Comparison of ENCODE assay signal across 24 mouse cellular contexts in the genomic region with DNA sequence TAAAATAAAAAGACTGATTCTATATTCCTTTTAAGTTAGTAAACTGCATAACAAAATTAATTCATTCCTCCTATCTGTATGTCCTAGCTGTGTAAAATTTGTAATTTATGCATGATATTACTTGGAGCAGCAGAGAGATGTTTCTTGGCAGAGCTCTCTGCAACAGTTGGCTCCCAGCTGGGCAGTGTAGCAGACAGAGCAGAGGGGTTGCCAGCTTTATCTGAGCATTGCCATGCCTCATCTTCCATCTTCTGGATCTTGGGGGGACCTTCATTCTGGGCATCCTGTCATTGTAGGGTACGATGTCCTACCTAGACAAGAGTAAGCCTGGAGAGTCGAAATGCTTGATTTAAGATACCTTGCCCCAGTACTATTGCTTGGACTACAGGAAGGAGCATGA.
DNase-seq lines count a peak whose midpoint lies in the region; ATAC-seq and TF ChIP-seq lines count a peak whose summit lies in the region.
"Had no signal": no experiment of that assay in that cellular context is flagged by ENCODE, and none has a peak within 500 bp of the region (broad histone marks: within the 10 kb centered on the region; RNA-seq: fewer than 3 reads in every experiment).

No protein-coding gene starts in this region.

- no peaks in the 10 kb centered on the region for H3K27me3 ChIP-seq in forebrain, embryonic 15.5 days
- H3K27me3 ChIP-seq in forebrain, embryonic 12.5 days: no peaks in the 10 kb centered on the region
- no peaks in the 10 kb centered on the region for H3K27me3 ChIP-seq in forebrain, postnatal 0 days (ENCODE audit: insufficient read depth, low read length)
- H3K27me3 ChIP-seq: embryonic facial prominence, embryonic 15.5 days; heart, embryonic 13.5 days; hindbrain, embryonic 13.5 days had no signal

- no peak overlapping the region for H3K9ac ChIP-seq in forebrain, embryonic 15.5 days (replicated peaks)
- H3K9ac ChIP-seq in forebrain, embryonic 12.5 days: no peak overlapping the region
- H3K9ac ChIP-seq in forebrain, postnatal 0 days: no peak overlapping the region
- H3K9ac ChIP-seq: embryonic facial prominence, embryonic 15.5 days; heart, embryonic 13.5 days; hindbrain, embryonic 13.5 days had no signal

- peaks cover 12% of the 10 kb centered on the region for H3K4me1 ChIP-seq in forebrain, embryonic 15.5 days
- H3K4me1 ChIP-seq in forebrain, embryonic 12.5 days: peaks cover 2% of the 10 kb centered on the region; the same call in 1 of the 2 replicates
- no peaks in the 10 kb centered on the region for H3K4me1 ChIP-seq in forebrain, postnatal 0 days (ENCODE audit: insufficient read depth)

- H3K4me3 ChIP-seq in forebrain, embryonic 15.5 days: no peak overlapping the region
- no peak overlapping the region for H3K4me3 ChIP-seq in forebrain, embryonic 12.5 days (replicated peaks)
- H3K4me3 ChIP-seq in forebrain, postnatal 0 days (ENCODE audit: low read depth, low read length): no peak overlapping the region
- H3K4me3 ChIP-seq: embryonic facial prominence, embryonic 15.5 days; erythroblast, embryonic 14.5 days; gastrocnemius, adult 2 months; heart, embryonic 13.5 days; hindbrain, embryonic 13.5 days had no signal

- H3K36me3 ChIP-seq in forebrain, embryonic 15.5 days: no peaks in the 10 kb centered on the region
- no peaks in the 10 kb centered on the region for H3K36me3 ChIP-seq in forebrain, embryonic 12.5 days (replicated peaks)
- no peaks in the 10 kb centered on the region for H3K36me3 ChIP-seq in forebrain, postnatal 0 days (ENCODE audit: insufficient read depth)
- H3K36me3 ChIP-seq: embryonic facial prominence, embryonic 15.5 days; G1E; heart, embryonic 13.5 days; hindbrain, embryonic 13.5 days had no signal

- no peak overlapping the region for H3K27ac ChIP-seq in forebrain, embryonic 15.5 days (replicated peaks)
- H3K27ac ChIP-seq in forebrain, embryonic 12.5 days: no peak overlapping the region
- no peak overlapping the region for H3K27ac ChIP-seq in forebrain, postnatal 0 days (ENCODE audit: low read depth, low read length)
- H3K27ac ChIP-seq: embryonic facial prominence, embryonic 15.5 days; gastrocnemius, adult 2 months; heart, embryonic 13.5 days; hindbrain, embryonic 13.5 days had no signal

- peak; percentile 62 for ATAC-seq in forebrain, embryonic 15.5 days (replicated peaks)
- no peak for ATAC-seq in forebrain, embryonic 12.5 days (ENCODE audit: low FRiP score)
- ATAC-seq in forebrain, postnatal 0 days: 0 out of 2 replicates have a peak, but pooled peaks have one; percentile 45
- ATAC-seq: CD4-positive, CD25-positive, alpha-beta regulatory T cell, adult 4 months; inflammation-experienced regulatory T-cells, adult 6 months; intestine, postnatal 0 days had no signal

- no peak overlapping the region for H3K4me2 ChIP-seq in forebrain, embryonic 15.5 days (replicated peaks)
- H3K4me2 ChIP-seq in forebrain, embryonic 12.5 days: no peak overlapping the region
- H3K4me2 ChIP-seq in forebrain, postnatal 0 days (ENCODE audit: low read depth): no peak overlapping the region
- H3K4me2 ChIP-seq: embryonic facial prominence, embryonic 15.5 days; heart, embryonic 13.5 days; hindbrain, embryonic 13.5 days had no signal

- intact Hi-C loops in left cerebral cortex, postnatal 4 days (cut with DNase I): loop anchor here (5.0 to 10.0 kb wide), 2 partner anchors 577 to 684 kb away; no protein-coding TSS in a partner anchor
- intact Hi-C loops in left cerebral cortex, postnatal 25 days (cut with DNase I): loop anchor here (5.0 kb wide), 2 partner anchors 577 to 687 kb away; no protein-coding TSS in a partner anchor

- TF ChIP-seq CTCF in forebrain, postnatal 0 days (IDR thresholded peaks at IDR 0.05; ENCODE audit: low read depth): no peak

- peak; percentile 68 to 75 for DNase-seq in cerebellum, postnatal 10 days
- no peak for DNase-seq in cerebellum, adult 9-11 months
- peak; percentile 65 for DNase-seq in left cerebral cortex, postnatal 4 days
- no peak for DNase-seq in left cerebral cortex, postnatal 25 days (ENCODE audit: low spot score in 2 of 2)
- DNase-seq in forebrain, postnatal 0 days: no peak
- DNase-seq: adrenal gland, adult 8-10 months; adrenal gland, postnatal 36 days; B cell, adult 2 months; cerebellum, adult 11 months; cerebellum, adult 8-10 months; embryo, embryonic 11 days; gastrocnemius, adult 2 months; gastrocnemius, postnatal 25 days; heart, postnatal 4 days had no signal

- WGBS in forebrain, embryonic 15.5 days: 75% methylated on average over 2 of the region's 2 CpGs
- 90% methylated on average over 2 of the region's 2 CpGs for WGBS in forebrain, embryonic 12.5 days
- WGBS in forebrain, postnatal 0 days: 84% methylated on average over 2 of the region's 2 CpGs

- no peaks in the 10 kb centered on the region for H3K9me3 ChIP-seq in forebrain, embryonic 15.5 days
- H3K9me3 ChIP-seq in forebrain, embryonic 12.5 days: no peaks in the 10 kb centered on the region
- no peaks in the 10 kb centered on the region for H3K9me3 ChIP-seq in forebrain, postnatal 0 days (ENCODE audit: low read length)
- H3K9me3 ChIP-seq: embryonic facial prominence, embryonic 15.5 days; G1E; heart, embryonic 13.5 days; hindbrain, embryonic 13.5 days had no signal

Comparison
In these comparisons a context has a peak if more than half of its experiments do, and no peak if none do; other contexts are left out.
1. DNase-seq: peak in cerebellum, postnatal 10 days (2 of 2) and left cerebral cortex, postnatal 4 days (single experiment); none in cerebellum, adult 9-11 months (single experiment), left cerebral cortex, postnatal 25 days (0 of 2) and forebrain, postnatal 0 days (single experiment).